Mouse (Mus musculus): ENCODE measurements at regions not wholly inside any gene's neighbourhood (a gene's known extent, or its start where the extent isn't known, plus 50 kb on each side); places are given as distances from the start of the nearest gene placed in this dataset.
"Not testable (repeated sequence)": the region's sequence is repeated elsewhere in the genome, so short reads cannot be mapped to it uniquely, and the experiment has no call there.

- Histone ChIP-seq H3K4me3 (ENCODE audit: low read depth, low read length) (no peak overlapping the region), H3K27me3 (ENCODE audit: control insufficient read depth, insufficient read depth, low read depth, low read length) (no peaks in the 10 kb centered on the region), H3K36me3 (ENCODE audit: control insufficient read depth, insufficient read depth, low read length) (no peaks in the 10 kb centered on the region), H3K9me3 (replicated peaks; ENCODE audit: control insufficient read depth, low read length, poor library complexity, severe bottlenecking) (peaks cover 12% of the 10 kb centered on the region; the same call in 1 of the 2 replicates), H3K4me2 (ENCODE audit: low read length) (no peak overlapping the region), H3K9ac (ENCODE audit: low read depth, low read length) (no peak overlapping the region), H3K27ac (ENCODE audit: low read length) (no peak overlapping the region), H3K4me1 (ENCODE audit: control insufficient read depth, insufficient read depth, low read length) (no peaks in the 10 kb centered on the region)
- WGBS: 68% methylated on average over 4 of the region's 4 CpGs
- ATAC-seq: no peak
Observed at GRCm38 (mm10) chr12:19125541-19125940, 611.2 kb downstream of the 5730507C01Rik start.

DNA sequence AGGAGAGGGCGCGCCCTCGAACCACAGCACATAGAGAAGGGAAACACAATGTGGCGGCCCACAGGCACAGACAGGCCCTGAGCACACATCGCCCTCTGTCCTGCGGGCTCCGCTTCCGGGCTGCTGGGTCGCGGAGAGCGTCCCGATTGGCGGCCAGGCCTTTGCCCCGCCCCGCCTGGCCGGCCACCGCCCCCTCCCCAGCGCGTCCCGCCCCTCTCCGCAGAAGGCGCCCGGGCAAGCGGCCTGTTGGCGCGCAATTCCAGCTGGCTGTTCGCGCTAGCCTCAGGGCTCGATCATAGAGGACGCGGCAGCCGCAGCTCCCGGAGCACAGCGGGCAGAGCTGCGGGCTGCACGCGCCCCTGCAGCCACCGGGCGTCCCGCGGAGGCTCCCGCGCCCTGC is 661.3 kb downstream of the 5730507C01Rik start:
- Histone ChIP-seq H3K27me3 (ENCODE audit: control insufficient read depth, insufficient read depth, low read depth, low read length) (no peaks in the 10 kb centered on the region), H3K9ac (ENCODE audit: low read depth, low read length) (no peak overlapping the region), H3K9me3 (replicated peaks; ENCODE audit: control insufficient read depth, low read length, poor library complexity, severe bottlenecking) (peaks cover 6% of the 10 kb centered on the region), H3K36me3 (ENCODE audit: control insufficient read depth, insufficient read depth, low read length) (no peaks in the 10 kb centered on the region), H3K4me3 (ENCODE audit: low read depth, low read length) (no peak overlapping the region), H3K4me1 (ENCODE audit: control insufficient read depth, insufficient read depth, low read length) (no peaks in the 10 kb centered on the region), H3K4me2 (ENCODE audit: low read length) (no peak overlapping the region), H3K27ac (ENCODE audit: low read length) (no peak overlapping the region)
- no peak for ATAC-seq
- WGBS: 26% methylated on average over 38 of the region's 43 CpGs

DNA sequence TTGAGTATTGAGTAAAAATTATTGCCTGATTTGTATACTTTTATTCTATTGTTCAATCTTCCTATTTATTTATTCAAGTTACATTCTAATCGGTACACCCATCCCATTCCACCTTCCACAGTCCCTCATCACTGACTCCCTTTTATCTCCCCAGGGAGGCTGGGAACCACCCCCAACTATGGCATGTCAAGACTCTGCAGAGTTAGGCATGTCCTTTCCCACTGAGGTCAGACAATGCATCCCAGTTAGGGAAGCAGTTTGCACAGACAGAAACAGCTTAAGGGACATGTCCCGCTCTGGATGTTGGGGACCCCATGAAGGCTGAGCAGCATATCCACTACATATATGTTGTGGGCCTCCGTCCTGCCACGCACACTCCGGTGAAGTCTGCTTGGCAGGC is 678.1 kb downstream of the 5730507C01Rik start:
- no peak for ATAC-seq
- Histone ChIP-seq H3K9me3 (replicated peaks; ENCODE audit: control insufficient read depth, low read length, poor library complexity, severe bottlenecking) (peaks cover 13% of the 10 kb centered on the region; the same call in 1 of the 2 replicates), H3K4me2 (ENCODE audit: low read length) (no peak overlapping the region), H3K27me3 (ENCODE audit: control insufficient read depth, insufficient read depth, low read depth, low read length) (no peaks in the 10 kb centered on the region), H3K4me3 (ENCODE audit: low read depth, low read length) (no peak overlapping the region), H3K36me3 (ENCODE audit: control insufficient read depth, insufficient read depth, low read length) (no peaks in the 10 kb centered on the region), H3K4me1 (ENCODE audit: control insufficient read depth, insufficient read depth, low read length) (no peaks in the 10 kb centered on the region), H3K9ac (ENCODE audit: low read depth, low read length) (no peak overlapping the region), H3K27ac (ENCODE audit: low read length) (no peak overlapping the region)
- WGBS: 96% methylated on average over 5 of the region's 5 CpGs

DNA sequence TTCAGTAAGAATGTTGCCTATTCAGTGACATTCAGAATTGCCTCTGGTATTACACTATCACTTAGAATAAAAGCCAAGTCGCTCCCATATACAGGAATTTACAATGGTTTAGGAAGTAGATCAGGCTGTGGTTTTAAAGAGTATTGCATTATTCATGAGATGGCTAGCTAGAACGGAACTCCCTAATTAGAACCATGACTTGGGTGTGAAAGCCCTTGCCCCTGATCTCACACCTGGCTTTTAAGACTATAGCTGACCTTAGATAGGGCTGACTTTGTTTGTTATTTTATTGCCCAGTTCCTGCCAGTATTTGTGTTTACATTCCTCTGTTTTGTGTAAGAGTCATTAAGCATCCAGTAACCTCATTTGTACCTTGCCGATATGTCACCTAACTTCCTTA is 678.7 kb downstream of the 5730507C01Rik start:
- not testable (repeated sequence) for H3K27me3 ChIP-seq (ENCODE audit: control insufficient read depth, insufficient read depth, low read depth, low read length); H3K36me3 ChIP-seq (ENCODE audit: control insufficient read depth, insufficient read depth, low read length); H3K4me3 ChIP-seq (ENCODE audit: low read depth, low read length); H3K4me1 ChIP-seq (ENCODE audit: control insufficient read depth, insufficient read depth, low read length); H3K27ac ChIP-seq (ENCODE audit: low read length); H3K4me2 ChIP-seq (ENCODE audit: low read length); ATAC-seq; H3K9ac ChIP-seq (ENCODE audit: low read depth, low read length)
- peaks cover 13% of the 10 kb centered on the region; the same call in 1 of the 2 replicates for H3K9me3 ChIP-seq (replicated peaks; ENCODE audit: control insufficient read depth, low read length, poor library complexity, severe bottlenecking)
- 73% methylated on average over 3 of the region's 3 CpGs for WGBS

GRCm38 (mm10) chr12:19223996-19224395 is 709.7 kb downstream of the 5730507C01Rik start:
- H3K4me3 ChIP-seq (ENCODE audit: low read depth, low read length); ATAC-seq: not testable (repeated sequence)

GRCm38 (mm10) chr12:19246731-19247130 is 707.6 kb upstream of the Gm21863 start:
- H3K4me1 ChIP-seq (ENCODE audit: control insufficient read depth, insufficient read depth, low read length); H3K9me3 ChIP-seq (replicated peaks; ENCODE audit: control insufficient read depth, low read length, poor library complexity, severe bottlenecking); H3K4me2 ChIP-seq (ENCODE audit: low read length); H3K27ac ChIP-seq (ENCODE audit: low read length); H3K36me3 ChIP-seq (ENCODE audit: control insufficient read depth, insufficient read depth, low read length); H3K27me3 ChIP-seq (ENCODE audit: control insufficient read depth, insufficient read depth, low read depth, low read length); H3K4me3 ChIP-seq (ENCODE audit: low read depth, low read length); ATAC-seq; H3K9ac ChIP-seq (ENCODE audit: low read depth, low read length): not testable (repeated sequence)
- 94% methylated on average over 22 of the region's 23 CpGs for WGBS

More at GRCm38 (mm10) chr12:19223996-19224395, 709.7 kb downstream of the 5730507C01Rik start:
- not testable (repeated sequence) for H3K36me3 ChIP-seq (ENCODE audit: control insufficient read depth, insufficient read depth, low read length); H3K27me3 ChIP-seq (ENCODE audit: control insufficient read depth, insufficient read depth, low read depth, low read length); H3K9ac ChIP-seq (ENCODE audit: low read depth, low read length); H3K4me2 ChIP-seq (ENCODE audit: low read length); H3K27ac ChIP-seq (ENCODE audit: low read length); H3K9me3 ChIP-seq (replicated peaks; ENCODE audit: control insufficient read depth, low read length, poor library complexity, severe bottlenecking); H3K4me1 ChIP-seq (ENCODE audit: control insufficient read depth, insufficient read depth, low read length)
- WGBS: 90% methylated on average over 1 of the region's 1 CpGs

DNA sequence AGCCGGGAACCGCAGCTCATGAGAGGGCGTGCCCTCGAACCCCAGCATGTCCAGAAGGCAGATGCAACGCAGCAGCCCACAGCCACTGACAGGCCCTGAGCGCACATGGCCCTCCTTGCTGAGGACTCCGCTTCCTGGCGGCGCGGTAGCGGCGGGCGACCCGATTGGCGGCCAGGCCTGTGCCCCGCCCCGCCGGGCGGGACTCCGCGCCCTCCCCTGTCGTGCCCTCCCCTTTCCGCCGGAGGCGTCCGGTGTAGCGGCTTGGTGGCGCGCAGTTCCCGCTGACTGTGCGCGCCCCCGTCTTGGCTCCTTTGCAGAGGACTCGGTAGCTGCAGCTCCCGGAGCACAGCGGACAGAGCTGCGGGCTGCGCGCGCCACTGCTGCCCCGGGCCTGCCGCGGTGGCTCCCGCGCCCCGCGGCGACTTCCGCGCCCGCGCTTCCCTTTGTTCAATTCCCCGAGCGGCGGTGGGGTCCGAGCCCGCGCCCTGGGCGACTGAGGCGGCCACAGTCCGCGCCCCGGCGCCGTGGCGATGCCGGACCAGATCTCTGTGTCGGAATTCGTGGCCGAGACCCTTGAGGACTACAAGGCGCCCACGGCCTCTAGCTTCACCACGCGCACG is 665.9 kb upstream of the Gm21863 start:
- not testable (repeated sequence) for H3K9ac ChIP-seq (ENCODE audit: low read depth, low read length); H3K36me3 ChIP-seq (ENCODE audit: control insufficient read depth, insufficient read depth, low read length); H3K4me1 ChIP-seq (ENCODE audit: control insufficient read depth, insufficient read depth, low read length); H3K27me3 ChIP-seq (ENCODE audit: control insufficient read depth, insufficient read depth, low read depth, low read length); ATAC-seq; H3K9me3 ChIP-seq (replicated peaks; ENCODE audit: control insufficient read depth, low read length, poor library complexity, severe bottlenecking); H3K27ac ChIP-seq (ENCODE audit: low read length)
- WGBS: 8% methylated on average over 68 of the region's 75 CpGs
- Histone ChIP-seq H3K4me2 (ENCODE audit: low read length) (peak overlapping the region; percentile 17; the same call in 1 of the 2 replicates), H3K4me3 (ENCODE audit: low read depth, low read length) (peak overlapping the region; percentile 27)

GRCm38 (mm10) chr12:19289038-19289437 is 665.3 kb upstream of the Gm21863 start:
- ATAC-seq; H3K4me2 ChIP-seq (ENCODE audit: low read length); H3K36me3 ChIP-seq (ENCODE audit: control insufficient read depth, insufficient read depth, low read length): not testable (repeated sequence)

GRCm38 (mm10) chr12:19292068-19292770 is 662.1 kb upstream of the Gm21863 start:
- H3K9ac ChIP-seq (ENCODE audit: low read depth, low read length); H3K27me3 ChIP-seq (ENCODE audit: control insufficient read depth, insufficient read depth, low read depth, low read length); ATAC-seq; H3K4me3 ChIP-seq (ENCODE audit: low read depth, low read length); H3K9me3 ChIP-seq (replicated peaks; ENCODE audit: control insufficient read depth, low read length, poor library complexity, severe bottlenecking); H3K36me3 ChIP-seq (ENCODE audit: control insufficient read depth, insufficient read depth, low read length); H3K4me2 ChIP-seq (ENCODE audit: low read length); H3K4me1 ChIP-seq (ENCODE audit: control insufficient read depth, insufficient read depth, low read length); H3K27ac ChIP-seq (ENCODE audit: low read length): not testable (repeated sequence)
- 94% methylated on average over 2 of the region's 3 CpGs for WGBS

More at GRCm38 (mm10) chr12:19289038-19289437, 665.3 kb upstream of the Gm21863 start:
- H3K9me3 ChIP-seq (replicated peaks; ENCODE audit: control insufficient read depth, low read length, poor library complexity, severe bottlenecking); H3K27me3 ChIP-seq (ENCODE audit: control insufficient read depth, insufficient read depth, low read depth, low read length); H3K4me1 ChIP-seq (ENCODE audit: control insufficient read depth, insufficient read depth, low read length); H3K9ac ChIP-seq (ENCODE audit: low read depth, low read length); H3K27ac ChIP-seq (ENCODE audit: low read length): not testable (repeated sequence)
- peak overlapping the region; percentile 27 for H3K4me3 ChIP-seq (ENCODE audit: low read depth, low read length)
- WGBS: 59% methylated on average over 18 of the region's 18 CpGs
